Mouse (Mus musculus) heart, adult 11 months (tissue): ENCODE data around the gene Golph3.

ENCODE experiments used
- DNase-seq: peaks from one replicate; pipeline ENCODE4 v3.0.0; 2022

Gene Golph3

DNA sequence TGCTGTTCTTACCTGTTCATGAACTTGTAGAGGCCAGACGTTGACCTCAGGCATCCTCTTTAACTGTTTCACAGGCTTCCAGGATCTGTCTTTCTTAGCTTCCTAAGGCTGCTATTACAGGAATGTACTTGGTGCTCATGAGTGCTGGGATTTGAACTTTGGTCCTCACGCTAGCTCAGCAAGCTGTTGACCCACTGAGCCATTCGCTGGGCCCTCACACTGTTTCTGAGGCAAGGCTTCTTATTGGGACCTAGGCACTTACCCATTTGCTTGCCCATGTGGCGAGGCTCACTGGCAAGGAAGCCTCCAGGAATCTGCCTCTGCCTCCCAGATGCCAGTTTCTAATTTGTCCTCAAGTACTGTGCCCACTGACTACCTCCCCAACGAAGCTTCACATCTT, 1.4 kb upstream of the Golph3 start:
- peak; percentile 88 for DNase-seq

DNA sequence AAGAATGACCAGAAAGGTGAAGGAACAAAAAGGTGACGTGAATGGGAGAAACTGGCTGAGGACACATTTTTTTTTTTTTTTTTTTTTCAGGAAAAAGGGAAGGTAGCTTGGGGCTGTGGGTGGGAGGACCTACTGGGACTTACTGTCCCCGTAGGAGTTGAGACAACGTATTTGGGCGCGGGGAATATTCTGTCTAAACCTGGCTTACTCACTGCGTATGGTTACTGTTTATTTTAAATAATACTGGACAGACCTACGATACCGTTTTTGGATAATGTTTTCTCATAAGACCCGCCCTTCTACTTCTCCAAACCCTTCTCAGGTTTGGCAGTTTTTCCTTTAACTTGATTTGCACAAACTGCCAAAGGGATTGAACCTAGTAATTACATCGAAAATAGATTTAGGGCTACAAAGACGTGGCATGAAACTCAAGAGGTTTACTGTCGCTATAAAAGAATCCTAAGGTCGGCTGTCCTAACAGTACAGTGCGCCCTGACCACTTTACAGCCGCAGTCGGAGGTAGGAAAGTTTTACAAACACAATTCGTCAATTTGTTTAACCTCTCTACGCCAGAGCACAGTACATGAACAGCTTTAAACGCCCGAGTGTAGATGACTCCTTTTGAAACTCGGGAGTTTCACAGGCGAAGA, 684 bp upstream of the Golph3 start:
- peak; percentile 72 for DNase-seq

DNA sequence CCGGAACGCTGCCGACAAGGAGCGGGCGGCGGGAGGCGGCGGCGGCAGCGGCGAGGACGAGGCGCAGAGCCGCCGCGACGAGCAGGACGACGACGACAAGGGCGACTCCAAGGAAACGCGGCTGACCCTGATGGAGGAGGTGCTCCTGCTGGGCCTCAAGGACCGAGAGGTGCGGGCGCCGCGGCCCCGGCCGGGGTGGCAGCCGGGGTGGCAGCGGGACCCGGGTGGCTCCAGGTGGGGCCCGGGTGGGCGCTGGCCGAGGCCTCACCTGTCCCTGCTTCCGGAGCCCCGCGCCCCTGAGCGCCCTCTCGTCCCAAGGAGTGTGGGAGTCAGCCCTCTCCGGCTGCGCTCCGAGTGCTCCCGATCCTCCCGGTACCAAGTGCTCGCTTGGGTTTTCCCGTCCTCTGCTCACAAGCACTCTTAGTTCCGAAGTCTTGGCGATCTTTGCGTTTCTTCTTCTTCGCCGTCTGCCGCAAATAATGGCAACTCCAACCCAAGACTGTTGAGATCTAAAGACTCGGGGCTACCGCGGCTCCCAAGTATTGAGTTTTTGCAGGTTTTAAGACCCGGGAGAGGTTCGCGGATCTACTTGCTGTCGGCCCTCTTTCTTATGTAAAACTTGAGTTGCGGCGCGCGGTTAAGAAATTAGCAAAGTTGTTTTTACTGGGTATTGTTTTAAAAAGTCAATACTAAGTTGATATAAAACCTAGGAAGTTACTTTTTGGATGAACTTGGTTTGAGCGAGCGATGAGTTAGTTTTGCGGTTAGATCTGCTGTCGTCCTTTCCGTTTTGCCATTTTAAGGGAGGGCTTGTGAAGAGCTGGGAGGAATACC, 755 bp downstream of the Golph3 start, which contains the start of gene 1810049J17Rik:
Gene 1810049J17Rik, minus strand, starts transcription at position 112 of the 834 bp plus-strand sequence.
- peak; percentile 96 for DNase-seq

DNA sequence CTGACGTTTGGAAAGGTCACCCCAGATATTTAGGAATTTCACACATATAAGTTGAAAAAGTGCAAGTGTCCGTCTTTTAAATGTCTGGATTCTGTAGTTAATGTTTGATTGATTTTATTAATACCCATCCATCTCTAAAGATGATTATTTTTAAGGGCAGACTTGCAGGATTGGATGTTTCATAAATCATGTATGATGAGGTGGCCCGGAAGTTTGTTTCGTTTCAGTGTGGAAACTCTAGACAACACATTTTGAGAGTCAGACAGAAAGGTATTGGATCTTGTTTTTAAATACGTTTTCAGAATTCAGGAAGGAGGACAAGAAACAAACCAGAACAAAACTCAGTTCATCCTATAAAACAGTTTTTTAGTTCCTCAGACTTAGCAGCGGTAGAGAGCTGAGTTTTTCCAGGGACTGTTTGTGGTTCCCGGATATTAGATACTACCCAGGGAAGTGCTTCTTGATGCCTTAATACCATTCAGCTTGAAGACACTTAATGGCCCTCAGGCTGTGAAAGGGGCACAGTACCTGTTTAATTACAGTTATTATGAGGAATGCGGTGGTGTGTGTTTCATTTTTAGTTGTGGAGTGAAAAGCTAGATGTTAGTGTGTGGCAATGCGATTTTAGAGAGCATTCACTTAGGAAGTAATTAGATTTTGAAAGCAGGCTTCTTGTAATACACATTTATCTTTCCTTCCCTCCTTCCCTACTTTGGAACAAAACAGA, 1.6 kb downstream of the Golph3 start:
- peak; percentile 65 for DNase-seq

DNA sequence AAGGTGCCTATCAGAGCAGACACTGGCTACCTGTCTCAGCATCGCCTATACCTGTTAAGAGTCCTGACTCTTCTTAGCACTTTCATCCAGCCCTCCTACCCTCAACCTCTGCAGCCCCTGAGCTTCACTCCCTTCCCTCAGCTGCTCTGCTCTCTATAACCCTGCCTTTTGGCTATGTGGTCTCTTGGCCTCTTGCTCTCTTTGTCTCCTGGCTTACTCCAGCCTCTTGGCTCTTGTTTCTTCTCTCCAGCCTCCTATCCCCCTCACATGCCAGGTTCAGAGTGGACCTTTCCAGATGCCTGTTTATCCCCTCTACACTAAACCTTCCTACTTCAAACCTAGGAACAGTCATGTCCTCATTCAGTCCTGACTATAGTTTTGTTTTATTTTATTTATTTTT, 3.1 kb downstream of the Golph3 start:
- DNase-seq, result peak; percentile 89

DNA sequence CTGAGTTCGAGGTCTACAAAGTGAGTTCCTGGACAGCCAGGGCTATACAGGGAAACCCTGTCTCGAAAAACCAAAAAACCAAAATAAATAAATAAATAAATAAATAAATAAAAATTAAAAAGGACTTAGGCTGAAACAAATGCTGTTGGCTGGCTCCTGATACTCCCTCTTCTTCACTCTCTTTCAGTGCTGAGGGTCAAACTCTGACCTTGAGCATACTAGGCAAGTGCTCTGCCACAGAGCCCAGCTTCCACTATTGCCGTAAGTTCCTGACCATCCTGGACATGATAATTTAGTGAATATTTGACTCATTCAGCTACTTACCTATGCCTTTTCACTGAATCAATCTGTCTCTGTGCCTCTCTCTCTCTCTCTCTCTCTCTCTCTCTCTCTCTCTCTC, 9.1 kb downstream of the Golph3 start:
- peak; percentile 51 for DNase-seq

DNA sequence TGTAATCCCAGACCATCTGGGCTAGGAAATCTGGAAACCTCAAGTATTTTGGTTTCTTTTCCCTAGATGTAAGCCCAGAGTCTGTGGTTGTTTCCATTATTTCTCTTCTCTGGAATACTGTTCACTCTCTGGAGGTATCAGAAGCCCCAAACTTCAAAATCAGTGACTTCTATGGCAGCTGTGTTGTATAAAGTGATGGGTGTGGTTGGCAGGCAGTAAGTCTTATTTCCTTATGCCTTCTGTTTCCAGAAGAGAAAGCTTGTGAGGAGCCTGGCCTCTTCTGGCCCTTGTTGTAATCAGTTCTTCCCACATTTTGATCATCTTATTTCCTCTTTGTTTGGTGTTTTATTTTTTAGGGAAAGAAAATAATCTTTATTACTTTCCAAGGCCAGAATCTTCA, 9.6 kb downstream of the Golph3 start:
- DNase-seq, result peak; percentile 87

DNA sequence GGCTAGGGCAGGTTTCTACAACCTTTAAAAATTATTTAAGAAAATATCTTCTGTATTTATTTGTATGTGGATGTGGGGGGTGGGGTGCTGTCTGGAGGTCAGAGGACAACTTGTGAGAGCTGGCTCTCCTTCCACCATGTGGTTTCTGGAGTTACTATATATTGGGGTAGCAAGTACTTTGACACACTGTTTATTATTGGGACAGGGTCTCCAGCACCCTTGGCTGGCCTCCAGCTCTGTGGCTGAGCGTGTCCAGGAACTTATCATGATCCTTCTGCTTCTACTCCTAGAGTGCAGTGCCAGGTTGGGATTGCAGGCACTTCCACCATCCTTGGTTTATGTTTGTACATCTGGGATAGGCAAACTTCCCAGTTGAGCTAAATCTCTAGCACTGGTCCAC, 10.1 kb downstream of the Golph3 start:
- peak; percentile 91 for DNase-seq

DNA sequence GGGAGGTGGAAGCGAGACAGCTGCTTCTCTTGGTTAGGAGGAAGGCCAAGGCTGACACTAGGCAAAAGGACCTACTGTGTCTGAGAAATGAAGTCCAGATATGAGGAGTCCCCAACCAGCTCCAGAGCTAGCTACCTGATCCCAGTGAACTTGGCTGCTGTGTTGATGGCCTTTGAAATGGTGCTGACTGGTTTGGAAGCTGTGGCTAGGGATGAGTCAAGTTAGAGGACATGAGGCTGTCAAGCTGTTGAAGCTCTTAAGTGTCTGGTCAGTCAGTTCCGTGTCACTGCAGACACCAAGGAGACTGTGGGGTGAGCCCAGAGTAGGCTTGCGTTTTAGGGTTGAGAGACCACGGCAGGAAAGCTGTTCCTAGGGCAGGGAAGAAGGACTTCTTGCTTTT, 13.1 kb downstream of the Golph3 start:
- DNase-seq, result peak; percentile 76

DNA sequence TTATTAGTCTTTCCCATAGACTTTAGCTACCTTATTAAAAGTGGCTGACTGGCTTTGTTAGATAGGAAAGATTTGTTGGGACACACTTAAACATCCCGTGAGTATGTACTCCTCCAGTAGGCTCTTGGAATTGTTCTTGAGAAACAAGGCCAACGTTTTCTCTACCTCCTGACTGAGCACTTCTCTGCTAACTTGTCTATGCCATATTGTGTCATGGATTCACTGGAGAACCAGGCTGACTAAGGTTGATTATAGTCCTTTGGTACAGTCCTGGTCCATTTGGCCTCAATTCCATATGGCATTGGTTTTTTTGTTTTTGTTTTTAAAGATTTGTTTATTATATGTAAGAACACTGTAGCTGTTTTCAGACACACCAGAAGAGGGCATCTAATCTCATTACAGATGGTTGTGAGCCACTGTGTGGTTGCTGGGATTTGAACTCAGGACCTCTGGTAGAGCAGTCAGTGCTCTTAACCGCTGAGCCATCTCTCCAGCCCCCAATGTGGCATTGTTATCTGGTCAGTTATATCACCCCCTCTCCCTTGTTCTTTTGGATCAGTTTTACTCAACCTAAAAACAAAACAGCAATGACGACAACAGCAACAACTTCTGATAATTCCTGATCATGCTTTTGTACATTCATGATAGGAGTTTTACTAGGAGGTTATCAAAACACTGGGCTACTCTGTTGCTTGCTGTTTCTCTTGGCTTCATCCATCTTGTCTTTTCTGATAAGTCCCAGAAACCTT, 16.0 kb downstream of the Golph3 start:
- peak; percentile 87 for DNase-seq

DNA sequence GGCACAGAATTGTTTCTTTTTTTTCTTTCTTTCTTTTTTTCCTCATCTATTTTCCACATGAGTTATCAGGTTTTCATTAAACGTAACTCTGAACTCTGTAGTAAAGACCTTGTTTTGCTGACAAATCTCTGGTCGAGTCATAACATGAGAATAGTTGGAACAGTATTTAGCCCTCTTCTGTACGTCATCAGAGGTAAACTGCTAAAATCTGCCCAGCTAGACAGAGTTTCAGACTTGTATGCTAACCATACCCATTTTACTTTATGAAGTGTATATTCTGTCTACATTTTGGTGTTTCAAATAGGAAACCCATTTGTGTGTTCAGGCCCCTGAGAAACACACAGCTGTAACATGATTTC, 16.5 kb downstream of the Golph3 start:
- peak; percentile 8 for DNase-seq

DNA sequence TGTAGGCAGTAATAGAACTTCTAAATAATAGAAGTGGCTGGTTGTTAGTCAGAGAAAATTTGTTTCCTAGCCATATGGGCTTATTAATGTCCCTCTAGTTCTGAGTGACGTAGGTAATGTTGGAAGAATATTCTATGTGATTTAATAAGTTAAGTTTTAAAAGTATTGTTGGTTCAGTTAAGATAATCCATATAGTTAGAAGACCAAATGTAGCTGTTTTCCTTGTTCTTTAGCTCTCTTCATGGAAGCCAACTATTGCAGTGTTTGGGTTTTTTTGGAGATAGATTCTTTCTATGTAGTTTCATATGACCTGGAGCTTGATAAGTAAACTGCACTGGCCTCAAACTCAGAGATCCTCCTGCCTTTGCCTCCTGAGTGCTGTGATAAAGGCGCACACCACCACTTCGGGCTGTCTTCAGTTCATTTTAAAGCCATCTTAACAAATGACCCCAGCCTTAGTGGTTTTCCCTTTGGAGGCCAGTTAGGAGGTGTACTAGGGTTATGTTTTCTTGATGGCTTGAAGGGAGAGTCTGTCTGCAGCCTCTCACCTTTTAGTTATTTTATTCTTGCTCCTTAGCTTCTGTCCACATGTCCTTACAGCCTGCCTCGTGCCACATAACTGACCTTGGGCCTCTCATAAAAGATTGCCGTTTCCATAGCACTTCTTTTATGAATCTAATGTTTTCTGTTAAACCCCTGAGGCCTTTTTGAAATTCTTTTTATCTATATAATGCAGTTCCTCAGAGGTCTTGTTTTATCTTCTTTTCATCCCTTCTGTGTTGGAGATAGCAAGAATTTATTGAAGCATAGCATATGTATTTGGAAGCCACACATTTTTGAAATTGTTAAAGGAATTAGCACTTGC, 19.5 kb downstream of the Golph3 start:
- DNase-seq, result peak; percentile 55

DNA sequence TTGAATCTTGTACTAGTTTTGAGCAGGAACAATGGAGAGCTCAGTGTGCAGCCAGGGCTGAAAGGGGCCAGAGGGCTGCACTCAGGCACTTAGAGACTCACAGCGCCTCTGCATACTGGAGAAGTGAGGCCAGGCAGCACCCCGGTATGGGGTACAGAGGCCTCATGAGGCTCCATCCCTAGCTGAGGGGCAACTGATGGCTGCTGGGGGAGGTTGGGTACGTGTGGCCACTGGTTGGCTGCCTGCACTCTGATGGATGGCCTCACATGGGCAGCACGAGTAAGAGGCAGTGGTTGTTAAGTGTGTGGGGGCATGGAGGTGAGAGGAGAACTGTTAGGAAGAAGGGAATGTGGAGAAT, 20.1 kb downstream of the Golph3 start:
- DNase-seq, result peak; percentile 71

DNA sequence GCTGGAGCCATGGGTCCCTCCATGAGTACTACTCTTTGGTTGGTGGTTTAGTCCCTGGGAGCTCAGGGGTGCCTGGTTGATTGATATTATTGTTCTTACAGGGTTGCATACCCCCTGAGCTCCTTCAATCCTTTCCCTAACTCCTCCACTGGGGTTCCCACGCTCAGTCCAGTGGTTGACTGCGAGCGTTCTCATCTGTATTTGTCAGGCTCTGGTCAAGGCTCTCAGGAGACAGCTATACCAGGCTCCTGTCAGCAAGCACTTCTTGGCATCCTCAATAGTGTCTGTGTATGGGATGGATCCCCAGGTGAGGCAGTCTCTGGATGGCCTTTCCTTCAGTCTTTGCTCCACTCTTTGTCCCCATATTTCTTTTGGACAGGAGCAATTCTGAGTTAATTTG, 25.7 kb downstream of the Golph3 start:
- peak; percentile 84 for DNase-seq

DNA sequence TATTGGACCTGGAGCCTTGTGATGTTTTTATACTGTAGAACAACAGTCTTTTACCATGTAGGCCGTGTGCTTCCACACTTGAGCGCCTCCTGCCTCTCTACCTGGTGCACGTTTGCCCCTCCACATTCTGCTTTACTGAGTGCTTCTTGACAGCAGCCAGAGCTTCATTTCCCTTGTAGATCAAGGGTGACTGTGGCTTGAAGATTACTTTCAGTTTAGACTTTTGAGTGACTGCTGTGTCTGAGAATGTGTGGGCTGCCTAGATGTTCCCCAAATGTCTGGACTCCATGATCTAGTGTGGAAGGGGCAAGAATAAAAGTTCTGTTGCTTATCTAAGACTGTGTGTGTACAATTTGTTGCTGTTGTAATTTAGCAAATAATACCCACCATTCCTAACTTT, 27.7 kb downstream of the Golph3 start:
- DNase-seq, result peak; percentile 36

DNA sequence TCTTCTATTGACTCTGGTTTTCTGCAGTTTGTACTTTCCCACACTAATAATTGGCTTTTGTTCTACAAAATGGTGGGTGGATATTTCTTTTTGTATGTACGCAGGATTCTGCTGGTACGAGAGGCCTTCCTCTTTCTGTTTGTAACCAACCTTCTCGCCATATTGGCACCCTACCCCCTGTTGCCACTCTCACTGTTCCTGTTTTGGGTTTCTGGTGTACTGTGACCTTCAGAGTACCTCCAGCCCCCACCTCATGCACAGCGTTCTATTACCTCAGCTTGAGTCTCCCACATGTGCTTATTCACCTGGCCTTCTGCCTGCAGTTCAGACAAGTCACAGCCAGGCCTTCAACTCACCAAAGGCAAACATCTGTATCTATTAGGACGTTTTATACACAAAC, 28.6 kb downstream of the Golph3 start:
- peak; percentile 82 for DNase-seq

DNA sequence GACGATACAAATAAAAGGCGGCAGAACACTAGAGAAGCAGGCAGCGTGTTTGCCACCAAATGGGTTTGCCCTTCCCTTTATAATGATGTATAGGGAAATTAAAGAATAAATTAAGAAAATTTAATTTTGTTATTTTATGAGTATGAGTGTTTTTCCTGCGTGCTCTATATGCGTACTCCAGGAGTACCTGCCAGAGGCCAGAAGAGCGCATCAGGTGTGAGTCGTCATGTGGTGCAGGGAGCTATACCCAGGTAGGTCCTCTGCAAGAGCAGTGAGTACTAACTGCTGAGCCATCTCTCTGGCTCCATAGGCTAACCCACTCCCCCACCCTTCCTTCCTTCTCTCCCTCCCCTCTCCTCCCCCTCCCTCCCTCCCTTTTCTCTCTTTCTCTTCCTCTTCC, 30.2 kb downstream of the Golph3 start:
- DNase-seq, result peak; percentile 66

DNA sequence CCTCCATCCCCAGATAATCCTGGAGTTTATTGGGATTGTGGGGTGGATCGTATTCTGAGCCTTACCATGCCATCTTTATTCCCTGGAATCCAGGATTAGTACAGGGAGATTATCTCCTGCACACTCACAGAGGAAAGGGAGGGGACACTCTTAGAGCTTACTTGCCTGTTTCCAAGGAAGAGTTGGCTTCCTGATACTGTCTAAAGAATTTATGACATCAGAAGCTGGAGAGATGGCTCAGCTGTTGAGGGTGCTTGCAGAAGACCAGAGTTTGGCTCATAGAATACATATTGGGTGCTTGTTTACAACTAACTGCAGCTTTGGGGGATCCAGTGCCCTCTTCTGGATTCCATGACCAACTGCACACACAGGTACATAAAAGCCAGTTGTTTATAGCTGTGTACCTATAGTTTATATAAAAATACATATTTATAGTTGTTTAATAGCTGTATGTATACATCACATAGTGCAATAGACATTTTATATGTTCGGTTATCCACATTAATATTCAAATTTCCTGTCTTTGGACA, 33.1 kb downstream of the Golph3 start:
- DNase-seq, result peak; percentile 91

DNA sequence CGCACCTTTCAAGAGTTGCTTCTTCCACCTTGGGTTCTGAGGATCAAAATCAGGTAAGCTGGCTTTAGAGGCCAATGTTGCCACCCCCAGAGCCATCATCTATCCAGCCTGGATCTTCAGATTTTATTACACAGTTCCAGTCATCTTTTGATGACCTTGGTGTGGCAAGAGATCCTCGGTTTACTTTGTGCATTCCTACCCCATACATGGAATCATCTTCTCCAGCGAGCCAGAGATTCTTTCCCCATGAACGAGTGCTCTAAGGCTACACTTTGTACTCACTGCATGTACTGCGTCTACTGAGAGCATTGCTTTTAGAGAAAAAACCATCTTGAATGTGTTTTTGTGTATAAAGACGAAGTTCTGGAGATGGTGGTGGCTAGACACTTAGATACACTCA, 34.0 kb downstream of the Golph3 start:
- no peak for DNase-seq

DNA sequence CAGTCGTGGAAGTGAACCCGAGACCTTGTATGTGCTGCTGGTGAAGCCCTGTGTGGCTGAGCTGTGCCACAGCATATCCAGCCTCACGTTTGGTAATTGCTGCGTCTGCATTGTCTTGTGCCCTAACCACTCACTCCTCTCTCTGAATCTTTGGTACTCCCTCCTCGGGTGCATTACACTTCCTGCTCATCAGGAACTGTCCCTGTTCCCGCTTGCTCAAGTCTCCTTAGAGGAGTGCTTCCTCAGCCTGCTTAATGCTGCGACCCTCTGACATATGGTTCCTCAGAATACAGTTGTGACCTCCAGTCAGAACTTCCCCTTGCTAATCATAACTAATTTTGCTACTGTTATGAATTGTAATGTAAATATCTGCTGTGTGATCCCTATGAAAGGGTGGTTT, 34.7 kb downstream of the Golph3 start:
- DNase-seq, result peak; percentile 86

DNA sequence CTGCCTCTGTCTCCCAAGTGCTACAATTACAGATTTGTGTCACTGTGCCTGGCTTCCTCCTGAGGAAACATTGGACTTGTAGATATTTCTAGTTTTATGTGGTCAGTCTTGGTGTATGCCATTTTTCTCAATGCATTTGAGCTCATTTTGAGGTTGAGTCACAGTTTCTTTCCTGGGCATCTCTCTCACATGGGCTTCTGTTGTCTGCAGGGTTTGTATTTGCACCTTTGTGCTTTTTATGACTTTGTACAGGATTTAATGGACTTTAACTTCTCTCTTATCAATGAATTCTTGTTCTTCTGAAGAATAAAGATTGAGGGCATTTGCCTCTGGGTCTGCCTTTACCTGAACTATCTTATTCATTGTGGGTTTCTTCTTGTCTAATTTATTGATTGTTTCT, 36.2 kb downstream of the Golph3 start:
- no peak for DNase-seq

DNA sequence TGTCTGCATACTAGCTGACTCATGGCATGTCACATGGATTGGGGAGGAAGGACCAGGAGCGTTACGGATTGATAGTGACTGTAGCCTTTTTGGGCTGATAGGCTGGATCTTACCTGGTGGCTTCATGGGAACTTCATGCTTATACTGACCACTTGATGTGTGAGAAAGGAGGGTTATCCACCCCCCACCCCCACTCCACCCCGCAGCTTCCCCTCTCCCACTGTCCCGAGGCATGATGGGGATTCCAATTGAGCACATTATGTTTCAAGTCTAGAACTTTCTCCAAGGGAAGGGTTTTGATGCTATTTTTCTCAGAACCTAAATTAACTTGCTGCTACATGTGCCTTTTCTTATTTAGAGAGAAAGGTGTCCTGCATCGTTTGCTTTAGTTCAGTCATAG, 37.1 kb downstream of the Golph3 start:
- DNase-seq, result no peak
